Mouse (Mus musculus) olfactory bulb, adult 2 months (tissue): ENCODE results near the gene Myo10.

Experiments used
- CTCF ChIP-seq: fragments of 200-500 bp; IDR thresholded peaks from 2 replicates; pipeline ENCODE4 v1.5.1; 2012; ENCODE audit warnings: low read depth, mild to moderate bottlenecking, low read length, moderate library complexity; ENCODE audit not compliant: insufficient read depth
- POLR2A ChIP-seq: fragments of 200-500 bp; IDR thresholded peaks from 2 replicates; pipeline ENCODE4 v1.6.1; 2012; ENCODE audit warnings: mild to moderate bottlenecking, low read depth, low read length, moderate library complexity; ENCODE audit not compliant: insufficient read depth

DNA sequence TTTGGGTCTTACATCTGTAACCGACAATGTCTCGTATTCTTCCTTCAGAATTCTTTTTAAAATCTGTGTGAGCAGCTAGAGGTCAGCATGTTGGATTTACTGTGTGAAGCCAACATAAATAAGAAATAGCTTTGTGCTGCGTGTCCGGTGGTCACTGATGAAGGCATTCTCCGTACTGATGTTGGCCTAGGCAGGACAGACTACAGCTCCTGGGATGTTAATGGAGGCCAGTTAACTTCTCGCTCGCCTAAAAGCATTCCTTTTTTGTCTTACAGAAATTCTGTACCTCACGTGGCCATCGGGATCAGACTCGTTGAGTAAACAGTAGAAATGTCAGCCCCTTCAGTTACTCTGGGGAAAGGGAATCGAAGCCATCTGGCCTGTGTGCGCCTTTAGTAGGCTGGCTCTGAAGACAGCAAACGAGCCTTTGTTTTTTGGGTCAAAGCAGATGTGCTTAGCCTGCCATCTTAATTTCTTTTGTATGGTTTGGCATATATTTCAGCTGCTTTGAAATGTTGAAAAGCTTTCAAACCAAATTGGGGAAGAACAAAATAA, 60.7 kb downstream of the Myo10 start:
- TF ChIP-seq CTCF, result no peak
- TF ChIP-seq POLR2A, result no peak
